Mouse (Mus musculus): ENCODE results near the gene Apela. TPM values are rescaled to one million over a fixed set of nuclear protein-coding genes. Genes with fewer than 3 reads are reported as not detected.

Gene Apela
- polyA plus RNA-seq, 1 experiment from 2014 or later = 1.3 TPM

DNA sequence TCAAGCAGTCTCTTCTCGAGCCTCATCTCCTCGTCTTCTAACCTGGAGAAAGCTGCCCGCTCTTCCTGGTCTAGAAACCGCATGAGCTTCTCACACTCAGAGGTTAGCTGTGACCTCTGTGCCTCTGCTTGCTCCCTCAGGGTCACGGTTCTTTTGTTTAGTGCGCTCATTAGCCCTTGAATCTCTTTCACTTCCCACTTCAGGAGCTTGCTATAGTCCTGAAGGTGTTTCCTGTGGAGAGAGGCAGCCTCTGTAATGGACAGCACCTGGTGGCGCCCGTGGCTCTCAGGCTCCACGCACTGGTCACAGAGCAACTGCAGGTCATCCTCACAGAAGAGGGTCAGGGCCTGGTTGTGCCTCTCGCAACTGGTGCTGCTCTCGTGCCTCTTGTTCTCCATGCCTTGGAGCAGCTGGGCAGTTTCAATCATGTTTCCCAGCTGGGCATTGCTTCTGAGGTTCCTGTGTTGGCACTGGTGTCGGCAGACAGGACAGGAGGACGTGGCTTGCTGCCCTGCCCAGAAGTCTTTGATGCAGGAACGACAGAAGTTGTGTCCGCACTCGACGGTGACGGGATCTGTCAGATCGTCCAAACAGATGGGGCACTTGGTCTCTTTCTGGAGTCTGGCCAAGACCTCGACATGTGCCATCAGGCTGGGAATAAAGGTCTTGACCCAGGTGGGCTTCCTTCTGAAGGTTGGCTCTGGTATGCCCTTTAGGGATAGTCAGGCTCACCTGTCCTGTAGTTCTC lies 53.8 kb downstream of the Apela start:
- H3K36me3 ChIP-seq (ENCODE audit: control insufficient read depth, insufficient read depth, low read length) = no peaks in the 10 kb centered on the region
- no peaks in the 10 kb centered on the region for H3K4me1 ChIP-seq (ENCODE audit: control insufficient read depth, insufficient read depth, low read length)
- no peaks in the 10 kb centered on the region for H3K27me3 ChIP-seq (ENCODE audit: control insufficient read depth, insufficient read depth, low read length)
- H3K4me2 ChIP-seq = no peak overlapping the region
- no peaks in the 10 kb centered on the region for H3K9me3 ChIP-seq (ENCODE audit: control insufficient read depth, low read length)
- 78% methylated on average over 20 of the region's 20 CpGs for WGBS
- no peak overlapping the region for H3K4me3 ChIP-seq (ENCODE audit: low read depth, low read length)
- DNase-seq (ENCODE audit: low spot score, missing footprints) (no peak), ATAC-seq (ENCODE audit: low FRiP score) (no peak)
- H3K27ac ChIP-seq (ENCODE audit: low read depth, low read length) = no peak overlapping the region
- H3K9ac ChIP-seq (ENCODE audit: low read length) = no peak overlapping the region

Other genes with a start within 250 kb of the Apela start
- 18.9 and 19.4 TPM in 2 replicates for gene Klhl2, start 187.3 kb downstream of the Apela start, polyA plus RNA-seq (2014; fragmentation: Nextera tagmentation; extraction: Ambion mirVana)
- 16.0 and 17.9 TPM in 2 replicates for gene Tmem192, start 90.2 kb downstream of the Apela start, polyA plus RNA-seq (2014; fragmentation: Nextera tagmentation; extraction: Ambion mirVana)
- gene Trim75, start 49.5 kb downstream of the Apela start, polyA plus RNA-seq (2014; fragmentation: Nextera tagmentation; extraction: Ambion mirVana) = not detected in 2 replicates
- not detected in 2 replicates for gene Trim61, start 18.8 kb downstream of the Apela start, polyA plus RNA-seq (2014; fragmentation: Nextera tagmentation; extraction: Ambion mirVana)
- not detected in 2 replicates for gene Trim60, start 18.8 kb downstream of the Apela start, polyA plus RNA-seq (2014; fragmentation: Nextera tagmentation; extraction: Ambion mirVana)
- not detected in 2 replicates for gene Gm10663, start 37.7 kb upstream of the Apela start, polyA plus RNA-seq (2014; fragmentation: Nextera tagmentation; extraction: Ambion mirVana)
- gene BC030870, start 92.2 kb upstream of the Apela start, polyA plus RNA-seq (2014; fragmentation: Nextera tagmentation; extraction: Ambion mirVana) = not detected in 2 replicates

Measured in midbrain, embryonic 11.5 days (tissue).